Mouse (Mus musculus): ENCODE data around the gene Olfr1393.

Gene Olfr1393

DNA sequence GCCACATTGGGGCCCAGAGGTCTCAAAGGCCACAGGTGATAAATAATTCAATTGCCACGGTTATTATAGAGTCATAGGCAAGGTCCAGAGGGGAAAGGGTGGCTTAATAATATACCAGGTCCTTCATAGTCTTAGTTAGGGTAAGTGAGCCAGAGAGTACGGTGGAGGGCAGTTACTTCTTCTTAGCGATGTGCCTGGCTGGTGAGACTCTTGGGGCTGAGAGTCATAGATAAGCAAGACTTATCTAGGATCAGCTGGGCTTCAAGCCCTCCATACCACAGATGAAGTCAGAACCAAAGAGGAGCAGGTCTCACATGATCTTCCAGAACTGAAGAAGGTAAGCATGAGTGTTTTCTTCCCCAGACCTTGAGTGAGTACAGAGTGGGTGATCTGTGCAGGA, at the start of gene Olfr1393:
Gene Olfr1393 (plus strand): TSS at position 83 of the 400 bp plus-strand sequence.
- no peak for DNase-seq (ENCODE audit: low spot score)

DNA sequence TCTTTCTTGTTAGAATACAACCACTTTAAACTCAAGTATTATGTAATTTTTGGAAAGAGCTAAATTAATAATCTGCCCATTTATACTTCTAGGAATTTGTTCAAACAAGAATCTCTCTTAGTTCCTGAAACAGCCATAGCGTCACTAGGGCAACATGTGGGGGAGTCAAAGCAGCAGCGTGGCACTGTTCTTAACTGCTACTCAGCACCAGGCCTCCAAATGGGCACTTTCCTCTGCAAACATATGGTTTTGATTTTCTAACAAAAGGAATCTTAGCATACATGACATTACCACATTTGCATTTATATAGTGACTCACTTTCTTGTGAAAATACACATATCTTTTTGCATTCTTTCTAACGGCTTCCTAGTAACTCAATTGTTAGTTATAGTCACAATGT, 45.3 kb upstream of the Olfr1393 start:
- DNase-seq (ENCODE audit: low spot score), result no peak

DNA sequence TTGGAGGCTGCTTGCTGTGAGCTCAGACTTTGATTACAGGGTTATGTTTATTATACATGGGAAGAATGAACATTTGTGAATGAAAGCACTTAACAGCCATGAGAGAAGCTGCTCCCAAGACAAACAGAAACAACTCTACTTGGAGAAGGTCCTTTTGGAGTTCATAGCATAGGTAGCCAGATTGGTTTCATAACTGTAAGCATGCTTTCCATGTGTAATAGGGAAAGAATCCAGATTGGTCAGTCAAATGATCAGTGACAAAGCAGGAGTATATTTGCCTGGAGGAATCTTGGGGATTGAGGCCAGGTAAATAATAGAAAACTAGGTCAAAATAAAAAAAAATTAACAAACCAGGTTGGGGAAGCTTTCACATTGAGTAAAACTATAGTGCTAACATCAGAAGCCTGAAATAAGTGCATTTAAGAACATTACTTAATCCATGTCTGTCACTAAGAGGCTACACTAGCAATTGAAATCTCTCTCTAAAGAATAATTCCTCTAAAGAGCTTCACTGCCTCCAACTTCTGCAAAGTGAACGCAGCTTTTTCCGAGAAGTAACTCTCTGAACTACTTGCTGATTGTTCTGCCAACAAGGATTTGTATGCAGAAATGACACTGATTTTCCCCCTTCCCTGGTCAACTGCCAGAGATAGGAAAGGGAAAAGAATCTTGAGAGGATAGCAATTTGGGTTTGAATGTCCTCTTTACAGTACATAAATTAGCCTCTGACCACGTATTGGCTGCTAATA, 42.5 kb upstream of the Olfr1393 start:
- no peak for DNase-seq (ENCODE audit: low spot score)

DNA sequence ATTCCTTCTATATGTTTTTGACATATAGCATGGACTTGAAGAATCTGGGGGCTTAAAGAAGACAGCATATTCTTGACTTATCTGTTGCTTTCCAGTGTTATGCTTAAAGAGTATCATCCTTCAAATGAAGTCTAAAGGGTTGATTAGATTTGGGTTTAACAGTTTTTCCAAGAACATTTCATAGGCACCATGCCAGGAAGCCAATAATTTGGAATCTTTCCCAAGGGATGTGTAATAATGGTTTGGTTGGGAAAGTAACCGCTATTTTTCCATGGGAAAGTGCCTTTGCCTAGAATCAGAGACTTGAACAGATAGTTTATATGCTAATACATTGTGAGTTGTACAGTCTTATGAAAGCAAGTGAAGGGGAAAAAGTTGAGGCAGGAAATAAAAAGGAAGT, 41.2 kb upstream of the Olfr1393 start:
- no peak for DNase-seq (ENCODE audit: low spot score)

DNA sequence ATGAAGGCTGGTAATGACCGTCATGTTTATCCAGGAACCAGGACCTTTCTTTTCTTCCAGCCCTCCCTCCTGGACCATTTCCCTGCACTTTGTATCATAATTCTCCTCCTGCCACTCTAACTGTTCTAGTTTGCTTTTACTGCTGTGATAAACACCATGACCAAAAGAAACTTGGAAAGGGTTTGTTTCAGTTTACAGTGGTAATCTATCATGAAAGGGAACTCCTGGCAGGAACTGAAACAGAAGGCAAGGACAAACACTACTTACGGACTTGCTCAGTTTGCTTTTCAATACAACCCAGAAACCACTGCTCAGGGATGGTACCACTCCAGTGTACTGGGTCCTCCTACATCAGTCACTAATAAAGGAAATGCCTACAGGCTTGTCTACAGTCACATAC, 40.6 kb upstream of the Olfr1393 start:
- no peak for DNase-seq (ENCODE audit: low spot score)

DNA sequence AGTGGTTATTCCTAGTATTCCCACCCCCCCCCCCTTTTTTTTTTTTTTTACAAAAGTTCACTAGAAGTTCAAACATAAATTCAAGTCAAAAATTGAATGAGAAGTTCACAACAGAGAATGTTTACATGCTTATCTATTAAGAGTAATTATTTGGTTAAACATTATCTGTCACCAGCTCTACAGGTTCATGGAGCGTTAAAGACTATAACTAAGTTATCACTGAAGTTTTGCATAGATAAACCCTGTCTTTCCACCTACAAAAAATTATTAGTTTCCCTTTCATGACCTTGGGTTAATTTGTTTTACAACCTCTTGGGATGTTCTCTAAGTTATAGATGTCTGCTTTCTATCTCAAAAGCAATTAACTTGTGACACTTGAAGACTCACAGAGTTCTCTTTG, 37.8 kb upstream of the Olfr1393 start:
- no peak for DNase-seq (ENCODE audit: low spot score)

DNA sequence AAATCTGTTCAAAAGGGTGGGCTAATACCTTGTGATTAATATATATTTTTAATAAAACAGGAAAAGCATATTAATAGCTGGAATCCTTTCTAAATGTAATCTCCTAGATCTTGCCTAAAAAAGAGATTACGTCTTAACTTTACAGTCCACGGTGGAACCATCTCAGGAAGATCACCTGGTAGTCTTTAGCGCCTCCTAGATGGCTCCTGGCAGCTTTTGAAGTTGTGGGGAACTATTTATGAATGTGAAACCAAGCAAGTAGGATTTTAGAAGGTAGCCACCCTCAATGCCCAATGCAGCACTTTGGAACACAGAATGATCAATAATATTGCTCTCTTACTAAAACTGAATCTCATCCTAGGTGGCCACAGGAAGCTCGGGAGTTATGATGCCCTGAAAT, 37.2 kb upstream of the Olfr1393 start:
- DNase-seq (ENCODE audit: low spot score), result no peak

DNA sequence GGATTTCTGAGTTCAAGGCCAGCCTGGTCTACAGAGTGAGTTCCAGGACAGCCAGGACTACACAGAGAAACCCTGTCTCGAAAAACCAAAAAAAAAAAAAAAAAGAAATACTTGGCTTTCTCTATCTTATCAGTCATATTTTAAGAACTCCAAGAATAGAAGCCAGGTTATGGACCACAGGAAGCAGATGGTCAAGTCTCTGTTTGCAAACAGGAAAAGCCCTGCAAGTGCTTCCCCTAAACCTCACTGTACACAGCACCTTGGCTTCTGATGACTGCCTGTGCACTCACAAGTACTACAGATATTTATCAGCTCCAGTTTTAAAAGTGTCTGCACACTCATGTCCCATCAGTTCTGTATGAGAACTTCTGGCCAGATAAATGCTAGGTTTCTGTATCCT, 36.6 kb upstream of the Olfr1393 start:
- DNase-seq (ENCODE audit: low spot score), result no peak

DNA sequence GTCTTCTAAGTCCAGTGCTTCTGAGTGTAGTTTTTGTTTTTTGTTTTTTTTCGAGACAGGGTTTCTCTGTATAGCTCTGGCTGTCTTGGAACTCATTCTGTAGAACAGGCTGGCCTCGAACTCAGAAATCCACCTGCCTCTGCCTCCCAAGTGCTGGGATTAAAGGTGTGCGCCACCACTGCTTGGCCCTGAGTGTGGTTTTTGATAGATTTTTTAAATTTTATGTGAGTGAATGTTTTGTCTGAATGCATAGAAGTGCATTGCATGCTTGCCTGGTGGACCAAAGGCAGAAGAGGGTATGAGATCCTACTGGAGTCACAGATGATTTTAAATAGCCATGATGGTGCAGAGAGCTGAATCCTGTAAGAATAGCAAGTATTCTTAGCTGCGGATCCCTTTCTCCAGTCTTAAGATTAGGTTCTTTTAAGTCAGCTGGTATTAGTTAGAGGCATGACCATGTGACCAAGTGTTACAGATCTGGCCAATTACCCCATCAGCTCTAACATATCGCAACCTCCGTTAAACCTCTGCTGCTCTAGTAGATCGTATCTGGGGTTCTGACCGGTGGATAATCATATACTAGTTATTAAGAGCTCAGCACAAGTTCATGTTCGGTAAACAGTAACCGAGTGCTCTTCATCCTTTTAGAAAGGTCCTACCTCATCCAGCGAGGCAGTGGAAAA, 35.0 kb upstream of the Olfr1393 start:
- DNase-seq (ENCODE audit: low spot score), result no peak

DNA sequence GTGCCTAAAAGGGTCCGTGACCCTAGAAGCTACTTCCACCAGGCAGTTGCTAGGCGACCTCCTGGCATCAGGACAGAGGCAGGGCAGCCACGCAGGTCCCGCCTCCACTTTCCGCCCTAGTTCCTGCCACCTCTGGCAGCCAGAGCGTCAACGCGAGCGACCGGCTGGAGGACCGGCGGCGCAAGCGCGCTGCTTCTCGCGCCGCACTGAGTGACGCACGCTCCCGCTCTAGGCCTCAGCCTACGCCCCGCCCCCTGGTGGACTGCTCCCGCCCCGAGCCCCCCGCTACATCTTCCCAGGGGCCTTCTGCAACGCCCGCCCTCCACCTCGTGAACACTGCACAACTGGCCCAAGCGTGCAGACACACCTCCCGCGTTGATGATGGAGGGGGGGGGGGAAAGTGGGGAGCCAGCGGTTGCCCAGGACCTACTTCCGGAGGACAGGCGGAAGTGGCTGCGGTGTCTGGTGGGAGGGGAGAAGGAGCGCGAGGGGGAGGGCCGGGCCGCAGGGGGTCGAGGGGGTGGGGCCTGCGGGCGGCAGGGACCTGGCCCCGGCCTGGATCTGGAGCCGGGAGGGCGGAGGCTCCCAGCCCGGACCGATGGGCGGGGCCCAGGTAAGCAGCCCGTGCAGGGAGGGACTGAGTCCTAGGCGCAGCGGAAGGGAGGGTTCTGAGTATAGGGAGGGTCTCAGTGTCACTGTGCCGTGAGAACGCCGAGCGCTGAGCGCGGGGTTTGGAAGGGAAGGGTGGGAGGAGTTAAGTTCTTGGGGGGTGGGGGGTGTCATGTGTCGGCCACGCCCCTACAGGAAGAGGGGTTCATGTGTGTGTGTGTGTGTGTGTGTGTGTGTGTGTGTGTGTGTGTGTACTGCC, 34.1 kb upstream of the Olfr1393 start, which contains the start of gene Mgat1:
Gene Mgat1 (plus strand): TSS at position 465 of the 868 bp plus-strand sequence.
- DNase-seq (ENCODE audit: low spot score), result peak; percentile 96

DNA sequence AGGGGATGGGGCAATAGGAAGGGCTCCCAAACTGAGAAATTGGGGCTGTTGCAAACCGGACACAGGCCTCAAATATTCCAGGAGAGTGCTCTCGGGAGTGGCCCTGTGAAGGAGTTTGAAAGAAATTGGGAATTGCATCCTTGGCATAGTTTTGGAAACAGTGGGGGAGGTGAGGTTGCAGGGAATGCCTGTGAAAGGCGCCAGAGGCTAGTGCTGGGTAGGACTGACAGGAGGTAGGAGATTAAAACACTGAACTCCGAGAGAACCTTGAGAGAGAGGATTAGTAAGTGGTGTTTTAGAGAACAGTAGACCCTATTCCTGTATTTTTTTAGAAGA, 33.5 kb upstream of the Olfr1393 start:
- no peak for DNase-seq (ENCODE audit: low spot score)

DNA sequence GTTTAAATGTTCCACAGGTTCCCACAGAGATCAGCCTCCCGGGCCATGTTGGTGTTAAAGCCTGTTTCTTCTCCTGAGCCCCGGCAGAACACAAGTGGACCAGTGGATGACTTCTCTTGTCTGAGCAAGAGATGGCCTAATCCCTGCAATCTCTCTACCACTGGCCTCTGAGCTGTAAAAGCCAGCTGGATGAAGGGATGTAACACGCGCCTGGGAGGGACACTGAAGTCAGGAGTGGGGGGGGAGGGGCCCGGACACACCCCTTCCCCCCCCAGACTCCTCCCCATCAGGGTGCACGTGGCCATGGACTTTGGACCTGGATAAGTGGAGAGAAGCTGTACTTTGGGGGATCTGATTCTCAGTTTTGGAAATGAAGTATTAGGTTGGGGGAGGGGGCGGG, 32.9 kb upstream of the Olfr1393 start:
- DNase-seq (ENCODE audit: low spot score), result no peak

DNA sequence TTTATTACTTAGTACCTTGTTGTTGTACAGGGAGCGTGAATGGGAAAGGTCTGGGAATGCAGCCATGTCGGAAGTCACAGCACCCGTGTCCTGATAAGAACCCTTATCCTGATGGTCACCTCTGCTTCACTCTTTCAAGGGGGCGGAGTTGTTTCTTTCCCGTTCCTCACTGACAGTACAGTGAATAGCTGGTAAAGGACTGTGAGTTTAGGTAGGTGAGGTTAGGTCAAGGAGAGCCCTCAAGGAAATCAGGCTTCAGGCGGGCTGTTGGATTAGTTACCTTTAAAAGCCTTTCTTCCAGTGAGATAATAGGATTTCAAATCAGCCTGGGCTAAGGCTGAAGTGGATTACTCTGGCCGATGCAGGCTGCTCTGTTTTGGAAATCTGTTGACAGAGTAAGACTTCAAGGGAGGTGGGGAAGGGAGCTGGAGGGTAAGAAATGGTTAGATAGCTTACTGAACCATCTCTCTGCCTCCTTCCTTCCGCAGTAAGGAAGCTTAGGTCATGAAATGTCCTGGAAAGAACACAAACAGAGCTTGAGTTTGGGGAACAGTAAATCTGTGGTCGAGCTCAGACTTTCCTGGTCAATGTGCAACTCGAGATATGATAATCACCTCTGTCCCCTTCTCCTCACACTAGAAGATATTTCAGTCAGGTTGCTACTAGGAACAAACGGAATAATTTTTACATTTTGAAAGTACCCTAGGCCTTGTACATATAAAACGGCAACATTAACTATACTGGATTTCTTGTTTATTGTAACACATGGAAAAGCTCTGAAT, 32.3 kb upstream of the Olfr1393 start:
- DNase-seq (ENCODE audit: low spot score), result no peak

DNA sequence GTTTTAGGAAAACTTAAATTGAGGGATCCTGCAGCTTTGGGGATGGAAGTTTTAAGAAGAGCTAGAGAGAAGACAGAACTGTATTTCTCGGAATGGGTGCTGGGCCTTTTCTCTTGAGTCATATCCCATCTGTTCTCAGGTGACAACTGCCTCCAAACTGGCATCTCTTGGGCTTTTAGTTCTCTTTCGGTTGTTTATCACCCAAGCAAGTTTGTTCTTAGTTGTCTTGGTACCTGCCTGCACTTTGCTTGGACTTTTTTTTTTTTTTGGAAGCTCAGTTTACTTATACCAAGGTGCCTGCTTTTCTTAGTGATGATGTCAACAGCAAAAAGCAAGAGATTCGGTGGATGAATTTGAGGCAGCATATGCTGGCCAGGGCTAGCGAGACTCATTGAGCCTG, 31.6 kb upstream of the Olfr1393 start:
- DNase-seq (ENCODE audit: low spot score), result no peak

DNA sequence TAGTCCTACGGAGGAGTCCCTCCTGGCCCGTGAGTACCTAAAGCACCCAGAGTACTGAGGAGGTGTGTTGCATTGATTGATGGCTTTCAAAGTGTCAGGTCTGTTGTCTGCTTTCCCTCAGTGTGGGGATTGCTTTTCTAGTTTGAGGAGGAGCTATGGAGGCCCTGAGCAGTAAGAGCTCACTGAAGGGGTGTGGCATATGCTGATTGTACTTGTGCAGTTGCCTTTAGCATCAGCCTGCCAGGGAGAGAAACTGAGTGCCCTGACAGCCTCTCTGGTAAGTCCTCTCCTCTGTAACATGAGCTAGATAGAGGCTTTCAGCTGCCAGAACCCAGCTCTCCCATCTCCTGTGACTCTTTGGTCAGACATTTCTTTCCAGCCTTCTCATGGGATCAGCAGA, 30.8 kb upstream of the Olfr1393 start:
- no peak for DNase-seq (ENCODE audit: low spot score)

DNA sequence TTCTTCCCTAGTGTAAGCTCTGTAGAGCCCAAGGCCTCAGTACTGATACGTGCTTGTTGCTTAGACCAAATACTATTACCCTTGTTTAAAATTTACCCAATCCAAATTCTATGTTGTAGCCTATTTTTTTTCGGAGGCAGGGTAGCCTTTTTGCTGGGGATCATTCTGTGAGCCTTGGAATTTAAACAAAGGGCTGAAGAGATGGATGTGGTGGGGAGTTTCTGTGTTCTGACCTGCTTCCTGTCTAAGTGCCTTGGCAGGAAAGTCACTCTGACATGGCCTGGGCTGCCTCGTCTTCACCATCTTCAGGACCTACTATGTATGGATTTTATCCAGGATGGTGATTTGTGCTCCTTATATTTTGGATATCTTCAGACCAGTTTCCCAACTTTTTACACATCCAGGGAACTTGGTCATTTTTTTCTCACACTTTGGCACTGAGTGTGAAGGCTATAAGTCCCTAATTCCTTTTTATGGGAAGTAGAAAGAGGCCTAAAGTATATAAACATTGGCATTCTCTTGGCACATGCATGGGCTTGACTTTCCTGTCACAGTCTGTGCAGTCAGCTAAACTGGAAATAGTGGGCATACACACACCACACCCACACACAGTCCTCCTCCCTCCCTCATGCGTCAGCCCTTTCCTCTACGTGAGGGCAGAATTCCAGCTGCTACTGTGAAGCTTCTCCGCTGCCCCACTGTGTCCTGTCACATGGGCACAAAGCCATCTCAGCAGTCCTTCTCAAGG, 29.7 kb upstream of the Olfr1393 start:
- no peak for DNase-seq (ENCODE audit: low spot score)

DNA sequence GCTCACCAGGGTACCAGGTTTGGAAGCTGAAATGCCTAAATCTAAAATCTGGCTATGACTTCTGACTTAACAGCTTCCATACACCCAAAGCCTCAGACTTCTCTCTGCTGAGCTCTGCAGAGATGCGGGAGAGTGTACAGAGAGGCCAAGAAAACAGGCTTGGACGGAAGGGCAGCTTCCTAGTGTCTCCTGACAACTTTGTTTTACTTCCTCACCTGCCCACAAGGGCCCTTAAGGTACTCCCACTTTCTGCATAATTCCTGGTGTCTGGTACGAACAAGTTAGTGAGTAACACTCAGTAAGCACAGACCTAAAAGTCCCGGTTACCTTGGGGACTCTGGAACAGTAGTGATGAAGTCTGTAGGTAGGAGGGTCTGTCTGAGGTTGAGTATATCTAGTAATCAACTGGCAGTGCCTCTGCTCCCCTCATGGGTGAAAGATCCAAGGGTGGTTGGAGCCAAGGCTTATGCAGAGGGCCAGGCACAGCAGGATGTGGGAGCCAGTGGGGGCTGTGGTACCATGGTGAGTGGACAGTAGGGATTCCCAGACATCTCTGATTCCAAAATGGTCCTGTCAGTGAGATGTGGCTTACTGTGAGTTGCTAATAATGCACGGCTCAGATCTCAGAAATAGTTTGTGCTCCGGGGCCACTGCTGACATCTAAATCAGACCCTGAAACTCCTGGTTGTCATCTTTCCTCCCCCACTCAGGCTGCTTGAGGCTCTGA, 29.0 kb upstream of the Olfr1393 start:
- DNase-seq (ENCODE audit: low spot score), result no peak

DNA sequence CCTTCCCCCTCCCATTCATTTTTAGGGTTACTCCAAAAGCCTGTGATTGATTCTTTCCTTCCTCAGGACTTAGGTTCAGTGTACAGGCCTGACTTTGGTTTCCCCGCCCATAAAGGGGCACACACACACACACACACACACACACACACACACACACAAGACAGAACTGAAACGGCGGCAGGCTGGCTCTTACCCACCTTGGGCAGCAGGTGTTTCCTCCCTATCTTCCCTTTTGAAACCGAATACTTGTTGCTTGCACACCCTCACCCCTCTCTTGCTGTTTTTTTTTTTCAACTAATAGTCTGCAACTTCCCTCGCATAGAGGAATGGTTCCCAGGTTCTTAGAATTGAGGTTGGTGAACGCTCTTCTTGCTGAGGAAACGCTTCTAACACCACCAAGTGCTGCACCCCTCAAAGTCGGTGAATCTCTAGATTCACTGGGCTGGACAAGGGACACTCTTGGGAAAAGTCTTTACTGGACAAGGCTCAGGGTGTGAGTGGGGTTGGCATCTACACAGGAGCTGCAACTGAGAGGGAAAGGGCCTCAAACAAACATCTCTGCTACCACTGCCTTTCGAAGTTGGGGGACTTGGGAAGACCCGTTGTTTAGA, 28.2 kb upstream of the Olfr1393 start:
- DNase-seq (ENCODE audit: low spot score), result peak; percentile 70

DNA sequence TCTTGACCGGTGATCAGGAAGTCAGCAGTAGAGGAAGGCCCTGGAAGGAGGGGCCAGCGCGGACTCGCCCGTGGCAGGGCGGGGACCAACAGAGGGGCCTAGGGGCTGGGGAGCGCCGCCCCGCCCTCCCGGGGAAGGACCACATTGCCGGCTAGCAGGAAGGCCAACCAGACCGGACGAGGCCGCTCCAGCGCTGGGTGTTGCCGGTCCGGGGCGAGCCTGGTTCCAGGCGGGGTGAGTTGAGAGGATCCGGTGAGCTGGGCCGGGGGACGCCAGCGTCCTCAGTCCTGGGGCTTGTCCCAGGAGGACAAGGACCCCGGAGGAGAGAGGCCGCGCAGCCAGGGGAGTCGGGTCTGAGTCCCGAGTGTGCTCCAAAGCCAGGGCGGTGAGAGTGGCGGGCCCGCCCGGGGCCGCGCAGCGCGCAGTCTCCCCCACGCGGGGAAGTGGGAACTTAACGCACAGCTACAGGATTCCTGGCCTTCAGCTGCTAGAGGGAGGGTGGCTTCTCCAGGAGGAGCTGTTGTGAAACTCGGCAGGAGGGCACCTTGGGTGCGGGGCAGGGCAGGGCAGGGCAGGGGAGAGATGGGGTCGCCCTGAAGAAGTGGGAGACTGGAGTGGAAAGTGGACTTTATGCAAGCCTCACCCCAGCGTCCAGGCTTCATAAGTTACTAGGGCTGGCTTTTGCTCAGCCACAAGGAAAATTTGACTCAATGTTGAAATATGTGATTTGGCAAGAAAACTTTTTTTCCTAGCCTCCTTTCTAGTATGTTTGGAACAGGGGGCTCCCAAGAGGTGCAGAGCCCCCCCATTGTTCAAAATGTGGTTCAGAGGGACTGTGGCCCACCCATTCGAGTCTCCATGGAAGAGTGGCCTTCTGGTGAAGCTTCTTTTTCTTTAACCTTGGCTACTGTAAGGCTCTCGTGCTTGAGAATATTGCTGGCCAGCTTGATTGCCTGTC, 27.4 kb upstream of the Olfr1393 start:
- peak; percentile 67 for DNase-seq (ENCODE audit: low spot score)
